Mouse (Mus musculus): Measurements from ENCODE around the gene Diaph3. TPM values are rescaled to one million over a fixed set of nuclear protein-coding genes. Genes with fewer than 3 reads are reported as not detected.

Gene Diaph3
- polyA plus RNA-seq, 1 experiment from 2014 or later = 19.8 TPM

DNA sequence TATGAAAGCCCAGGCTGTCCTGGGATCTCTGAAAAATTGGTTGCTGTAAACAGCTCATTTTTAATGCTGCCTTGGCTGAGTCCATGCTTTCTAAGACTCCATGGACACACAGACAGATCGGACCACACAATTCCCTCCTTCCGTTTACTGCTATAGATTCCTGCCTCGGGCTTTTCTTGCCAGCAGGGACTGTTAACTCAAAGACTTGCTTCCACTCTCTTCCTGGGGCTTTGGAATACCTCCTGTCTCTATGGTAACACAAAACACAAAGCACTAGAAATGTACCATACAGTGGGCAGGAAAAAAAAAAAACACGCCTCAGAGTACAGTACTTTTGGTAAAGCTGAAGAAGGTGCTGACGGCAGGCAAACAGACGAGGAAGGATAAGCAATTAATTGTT is 464.0 kb downstream of the Diaph3 start:
- Histone ChIP-seq H3K4me2 (no peak overlapping the region), H3K36me3 (no peaks in the 10 kb centered on the region), H3K4me3 (no peak overlapping the region), H3K27ac (no peak overlapping the region), H3K4me1 (no peaks in the 10 kb centered on the region), H3K9ac (no peak overlapping the region), H3K27me3 (replicated peaks) (no peaks in the 10 kb centered on the region), H3K9me3 (replicated peaks) (no peaks in the 10 kb centered on the region)
- WGBS (ENCODE audit: insufficient replicate concordance) = 74% methylated on average over 6 of the region's 6 CpGs
- no peak for ATAC-seq

GRCm38 (mm10) chr14:86675314-86675713 is 465.7 kb downstream of the Diaph3 start:
- H3K4me1 ChIP-seq = no peaks in the 10 kb centered on the region
- H3K36me3 ChIP-seq = no peaks in the 10 kb centered on the region
- no peaks in the 10 kb centered on the region for H3K27me3 ChIP-seq (replicated peaks)
- H3K9me3 ChIP-seq (replicated peaks) = no peaks in the 10 kb centered on the region
- no peak overlapping the region for H3K27ac ChIP-seq
- 73% methylated on average over 8 of the region's 8 CpGs for WGBS (ENCODE audit: insufficient replicate concordance)
- no peak overlapping the region for H3K4me3 ChIP-seq
- no peak overlapping the region for H3K9ac ChIP-seq
- no peak overlapping the region for H3K4me2 ChIP-seq
- ATAC-seq = no peak

DNA sequence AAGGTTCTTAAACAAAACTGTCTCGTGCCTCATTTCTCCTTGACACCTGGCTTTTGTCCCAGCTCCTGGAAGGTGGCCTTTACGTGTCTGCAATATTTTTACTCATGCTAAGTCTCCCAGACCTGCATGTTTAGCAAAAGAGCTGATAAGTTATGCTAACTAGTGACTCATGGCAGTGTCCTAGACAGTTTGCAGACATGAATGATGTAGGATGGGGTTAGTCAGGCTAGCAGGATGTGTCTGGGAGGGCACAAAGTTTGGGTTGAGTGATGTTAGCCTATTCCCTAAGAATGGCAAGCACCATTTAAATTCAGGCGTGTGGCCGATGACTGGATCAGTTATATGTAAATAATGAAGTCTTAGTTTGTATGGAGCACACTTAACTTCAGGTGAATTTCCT is 478.2 kb downstream of the Diaph3 start:
- WGBS (ENCODE audit: insufficient replicate concordance) = 77% methylated on average over 4 of the region's 4 CpGs
- H3K9me3 ChIP-seq (replicated peaks) = no peaks in the 10 kb centered on the region
- no peak for ATAC-seq

DNA sequence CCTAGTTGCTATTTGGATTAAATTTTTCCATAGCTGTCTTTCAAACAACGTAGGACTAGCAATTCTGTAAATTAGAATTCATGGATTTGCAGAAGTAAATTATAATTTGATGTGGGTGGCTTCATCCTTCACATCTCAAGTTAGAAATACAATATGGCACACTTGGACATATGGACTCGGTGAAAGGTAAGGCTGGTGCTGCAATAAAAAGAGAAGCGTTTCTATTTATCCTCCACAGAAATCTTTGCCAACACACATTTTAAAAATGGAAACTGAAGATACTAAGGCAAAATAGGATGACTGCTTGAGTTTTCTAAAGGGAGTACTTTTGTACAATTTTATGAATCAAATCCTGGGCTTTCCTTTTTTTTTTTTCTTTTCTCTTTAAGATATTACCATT is 480.5 kb downstream of the Diaph3 start:
- Histone ChIP-seq H3K9me3 (replicated peaks) (no peaks in the 10 kb centered on the region), H3K4me3 (no peak overlapping the region), H3K27ac (no peak overlapping the region), H3K9ac (no peak overlapping the region), H3K4me1 (no peaks in the 10 kb centered on the region), H3K4me2 (no peak overlapping the region), H3K27me3 (replicated peaks) (no peaks in the 10 kb centered on the region), H3K36me3 (no peaks in the 10 kb centered on the region)
- no peak for ATAC-seq
- 84% methylated on average over 3 of the region's 3 CpGs for WGBS (ENCODE audit: insufficient replicate concordance)

More for the DNA sequence above, 478.2 kb downstream of the Diaph3 start:
- Histone ChIP-seq H3K9ac (no peak overlapping the region), H3K36me3 (no peaks in the 10 kb centered on the region), H3K4me2 (no peak overlapping the region), H3K4me3 (no peak overlapping the region), H3K27ac (no peak overlapping the region), H3K4me1 (no peaks in the 10 kb centered on the region), H3K27me3 (replicated peaks) (no peaks in the 10 kb centered on the region)

DNA sequence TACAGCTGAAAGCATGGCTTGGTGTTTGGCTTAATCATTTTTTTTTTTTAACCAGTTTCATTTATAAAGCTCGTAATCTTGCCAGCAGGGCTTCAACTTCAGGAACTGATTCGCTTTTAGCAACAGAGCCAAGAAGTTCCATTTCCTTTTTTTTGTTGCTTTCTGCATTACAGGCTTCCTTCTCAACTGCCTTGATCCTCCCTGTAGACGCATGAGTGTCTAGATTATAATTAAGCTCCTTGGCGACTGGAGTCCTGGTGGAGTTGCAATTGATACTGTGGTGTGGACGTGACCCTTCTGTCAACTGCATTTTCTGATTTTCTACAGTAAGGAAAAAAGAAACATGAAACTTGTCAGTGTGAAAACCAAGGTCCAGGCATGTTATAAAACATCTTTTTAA is 484.8 kb downstream of the Diaph3 start:
- Histone ChIP-seq H3K27me3 (replicated peaks) (no peaks in the 10 kb centered on the region), H3K4me1 (no peaks in the 10 kb centered on the region), H3K4me3 (no peak overlapping the region), H3K27ac (no peak overlapping the region), H3K9me3 (replicated peaks) (no peaks in the 10 kb centered on the region), H3K4me2 (no peak overlapping the region), H3K9ac (no peak overlapping the region), H3K36me3 (no peaks in the 10 kb centered on the region)
- WGBS (ENCODE audit: insufficient replicate concordance) = 67% methylated on average over 5 of the region's 5 CpGs
- ATAC-seq = no peak

DNA sequence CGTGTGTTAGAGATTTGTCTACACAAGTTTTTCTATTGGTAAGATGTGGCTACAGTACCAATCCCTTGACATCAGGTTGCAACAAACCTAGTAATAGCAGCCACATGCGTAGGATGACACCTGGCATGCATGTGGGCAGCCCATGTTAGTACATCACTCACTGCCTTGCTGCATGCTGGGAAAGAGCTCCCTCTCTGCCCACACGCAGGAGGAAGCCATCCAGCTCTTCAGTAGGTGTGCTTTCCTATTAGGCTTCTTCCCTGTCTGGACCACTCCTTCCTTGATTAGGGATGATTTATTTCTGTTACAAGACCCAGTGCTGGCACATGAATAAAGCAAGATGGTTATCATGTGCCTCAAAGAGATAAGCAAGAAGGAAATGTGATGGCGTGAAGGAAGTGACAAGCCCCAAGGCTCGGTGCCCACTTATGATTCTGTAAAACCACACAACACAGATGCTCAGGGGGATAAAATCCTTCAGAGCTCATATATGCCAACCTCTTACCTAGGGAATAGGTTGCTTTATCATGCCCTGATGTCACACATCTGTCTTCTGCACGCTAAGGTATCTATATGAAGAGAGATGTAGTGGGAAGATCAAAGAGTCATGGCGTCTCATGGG is 494.4 kb downstream of the Diaph3 start:
- H3K27ac ChIP-seq = no peak overlapping the region
- no peak overlapping the region for H3K9ac ChIP-seq
- H3K4me3 ChIP-seq = no peak overlapping the region
- no peaks in the 10 kb centered on the region for H3K36me3 ChIP-seq
- H3K27me3 ChIP-seq (replicated peaks) = no peaks in the 10 kb centered on the region
- ATAC-seq = no peak
- H3K4me2 ChIP-seq = no peak overlapping the region
- H3K9me3 ChIP-seq (replicated peaks) = no peaks in the 10 kb centered on the region
- no peaks in the 10 kb centered on the region for H3K4me1 ChIP-seq
- 63% methylated on average over 7 of the region's 7 CpGs for WGBS (ENCODE audit: insufficient replicate concordance)

GRCm38 (mm10) chr14:86642831-86643241 is 498.2 kb downstream of the Diaph3 start:
- H3K27ac ChIP-seq = no peak overlapping the region
- ATAC-seq = no peak
- 77% methylated on average over 7 of the region's 7 CpGs for WGBS (ENCODE audit: insufficient replicate concordance)
- H3K9me3 ChIP-seq (replicated peaks) = no peaks in the 10 kb centered on the region
- no peak overlapping the region for H3K4me3 ChIP-seq
- H3K4me1 ChIP-seq = no peaks in the 10 kb centered on the region
- no peak overlapping the region for H3K9ac ChIP-seq
- no peaks in the 10 kb centered on the region for H3K36me3 ChIP-seq
- H3K4me2 ChIP-seq = no peak overlapping the region
- no peaks in the 10 kb centered on the region for H3K27me3 ChIP-seq (replicated peaks)

- Histone ChIP-seq H3K27ac (no peak overlapping the region), H3K4me2 (no peak overlapping the region), H3K4me1 (no peaks in the 10 kb centered on the region), H3K4me3 (no peak overlapping the region), H3K36me3 (no peaks in the 10 kb centered on the region), H3K27me3 (replicated peaks) (no peaks in the 10 kb centered on the region), H3K9ac (no peak overlapping the region), H3K9me3 (replicated peaks) (no peaks in the 10 kb centered on the region)
- ATAC-seq = no peak
- WGBS (ENCODE audit: insufficient replicate concordance) = 78% methylated on average over 3 of the region's 3 CpGs
Observed at GRCm38 (mm10) chr14:86641839-86642238, 499.2 kb downstream of the Diaph3 start.

GRCm38 (mm10) chr14:86640086-86640485 is 500.9 kb downstream of the Diaph3 start:
- Histone ChIP-seq H3K36me3 (no peaks in the 10 kb centered on the region), H3K27ac (no peak overlapping the region), H3K4me2 (no peak overlapping the region), H3K27me3 (replicated peaks) (no peaks in the 10 kb centered on the region), H3K4me1 (no peaks in the 10 kb centered on the region), H3K9ac (no peak overlapping the region), H3K9me3 (replicated peaks) (no peaks in the 10 kb centered on the region), H3K4me3 (no peak overlapping the region)
- no peak for ATAC-seq
- WGBS (ENCODE audit: insufficient replicate concordance) = 73% methylated on average over 5 of the region's 5 CpGs

DNA sequence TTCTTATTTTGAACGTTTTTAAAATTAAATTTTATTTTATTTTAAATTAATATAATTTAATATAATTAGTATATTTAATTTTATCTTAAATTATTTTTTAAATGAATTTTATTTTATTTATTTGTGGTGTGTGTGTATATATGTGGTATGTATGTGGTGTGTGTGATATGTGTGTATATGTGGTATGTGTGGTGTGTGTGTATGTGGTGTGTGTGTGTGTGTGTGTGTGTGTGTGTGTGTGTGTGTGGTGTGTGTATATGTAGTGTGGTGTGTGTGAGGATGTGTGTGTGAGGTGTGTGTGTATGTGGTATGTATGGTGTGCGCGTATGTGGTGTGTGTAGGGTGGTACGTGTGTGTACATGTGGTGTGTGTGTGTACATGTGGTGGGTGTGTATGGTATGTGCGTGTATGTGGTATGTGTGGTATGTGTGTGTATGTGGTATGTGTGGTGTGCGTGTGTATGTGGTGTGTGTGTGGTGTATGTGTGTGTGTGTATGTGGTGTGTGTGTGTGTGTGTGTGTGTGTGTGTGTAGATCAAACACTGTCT is 505.4 kb downstream of the Diaph3 start:
- Histone ChIP-seq H3K4me2 (no peak overlapping the region), H3K4me1 (no peaks in the 10 kb centered on the region), H3K27ac (no peak overlapping the region), H3K27me3 (replicated peaks) (no peaks in the 10 kb centered on the region), H3K9ac (no peak overlapping the region), H3K4me3 (no peak overlapping the region), H3K9me3 (replicated peaks) (no peaks in the 10 kb centered on the region), H3K36me3 (no peaks in the 10 kb centered on the region)
- ATAC-seq = no peak
- 15% methylated on average over 6 of the region's 6 CpGs for WGBS (ENCODE audit: insufficient replicate concordance)

DNA sequence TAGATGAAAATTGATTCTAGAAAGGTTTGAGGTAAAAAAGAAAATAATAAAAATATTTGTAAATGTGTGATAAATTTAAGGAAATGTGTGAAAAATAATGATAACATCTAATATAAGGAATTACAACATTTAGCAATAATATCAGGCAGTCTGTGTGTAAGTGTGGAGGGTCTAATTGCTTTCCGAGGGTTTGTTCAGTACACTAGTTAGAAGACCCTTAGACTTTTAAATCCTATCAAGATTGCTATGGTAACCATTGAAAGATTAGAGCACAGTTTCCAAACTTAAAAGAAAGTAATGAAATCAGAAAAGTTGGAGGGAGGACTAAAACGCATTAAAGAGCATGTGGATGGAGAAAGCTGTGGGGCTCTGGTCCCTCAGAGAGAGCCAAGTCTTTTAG is 506.0 kb downstream of the Diaph3 start:
- WGBS (ENCODE audit: insufficient replicate concordance) = 60% methylated on average over 2 of the region's 2 CpGs
- H3K9me3 ChIP-seq (replicated peaks) = no peaks in the 10 kb centered on the region
- no peak for ATAC-seq

GRCm38 (mm10) chr14:86633799-86634198 is 507.2 kb downstream of the Diaph3 start:
- no peak for ATAC-seq
- H3K4me1 ChIP-seq = no peaks in the 10 kb centered on the region
- WGBS (ENCODE audit: insufficient replicate concordance) = 46% methylated on average over 5 of the region's 5 CpGs
- H3K27me3 ChIP-seq (replicated peaks) = no peaks in the 10 kb centered on the region
- H3K4me2 ChIP-seq = no peak overlapping the region
- no peak overlapping the region for H3K27ac ChIP-seq
- no peaks in the 10 kb centered on the region for H3K36me3 ChIP-seq
- no peak overlapping the region for H3K4me3 ChIP-seq
- H3K9me3 ChIP-seq (replicated peaks) = no peaks in the 10 kb centered on the region
- H3K9ac ChIP-seq = no peak overlapping the region

More for the DNA sequence above, 506.0 kb downstream of the Diaph3 start:
- H3K4me2 ChIP-seq = no peak overlapping the region
- H3K36me3 ChIP-seq = no peaks in the 10 kb centered on the region
- H3K27me3 ChIP-seq (replicated peaks) = no peaks in the 10 kb centered on the region
- H3K9ac ChIP-seq = no peak overlapping the region
- no peak overlapping the region for H3K27ac ChIP-seq
- no peak overlapping the region for H3K4me3 ChIP-seq
- no peaks in the 10 kb centered on the region for H3K4me1 ChIP-seq
